Mouse (Mus musculus) embryonic fibroblast, embryonic 13.5 days (primary cell): ENCODE results near the gene Prex1.

ENCODE experiments used
- CTCF ChIP-seq: IDR thresholded peaks from 2 replicates; pipeline ENCODE4 v1.5.1; 2011; ENCODE audit warnings: mild to moderate bottlenecking, control low read depth, low read length, moderate library complexity, borderline replicate concordance; ENCODE audit not compliant: insufficient read depth
- POLR2A ChIP-seq: IDR thresholded peaks from 2 replicates; pipeline ENCODE4 v1.6.1; 2011; ENCODE audit warnings: low read depth, mild to moderate bottlenecking, control low read depth, low read length, moderate library complexity

- TF ChIP-seq POLR2A (no peak), CTCF (no peak)
Measured at GRCm38 (mm10) chr2:166716067-166716466, 2.4 kb upstream of the Prex1 start.
